Mouse (Mus musculus) erythroblast, embryonic 14.5 days (primary cell): Measurements from ENCODE around the gene Vmn1r19.

Source experiments
- GATA1 ChIP-seq: IDR thresholded peaks from 2 replicates; pipeline ENCODE4 v1.6.1; 2012; ENCODE audit warnings: low read length, inconsistent platforms, mixed read lengths
- TAL1 ChIP-seq: IDR thresholded peaks from 3 replicates; pipeline ENCODE4 v1.6.1; 2012; ENCODE audit warnings: low read length, inconsistent platforms, mixed read lengths

DNA sequence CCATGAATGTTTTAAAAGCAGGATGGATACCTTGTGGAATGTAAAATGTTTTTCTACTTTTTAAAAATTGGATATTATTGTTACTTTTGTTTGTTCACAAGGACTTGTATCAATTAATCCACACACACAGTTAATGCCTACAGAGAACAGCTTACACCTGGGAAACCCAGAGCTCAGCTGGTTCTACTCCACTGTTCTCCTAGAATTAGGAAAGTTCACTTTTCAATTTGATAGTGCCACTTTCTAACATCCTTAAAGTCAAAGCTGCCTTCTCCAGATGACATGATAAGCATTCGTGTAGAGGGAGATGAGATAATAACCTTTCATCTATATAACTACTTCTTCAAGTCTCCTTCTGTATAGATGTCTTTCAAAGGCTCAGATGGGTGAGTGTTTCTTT, 25.1 kb downstream of the Vmn1r19 start, which contains the start of gene Vmn1r20:
- TF ChIP-seq TAL1 (no peak), GATA1 (no peak)
